Mouse (Mus musculus): ENCODE data around the gene Mcoln1.

The Mcoln1 gene

GRCm38 (mm10) chr8:3499751-3500150 lies 506 bp upstream of the Mcoln1 start:
- no peak for DNase-seq

- no peak for DNase-seq
These were observed 2.0 kb downstream of the Mcoln1 start for GRCm38 (mm10) chr8:3502217-3502616.

GRCm38 (mm10) chr8:3507979-3508754 lies 7.9 kb downstream of the Mcoln1 start:
- no peak for DNase-seq

- DNase-seq, result peak; percentile 24
These were observed 14.5 kb downstream of the Mcoln1 start for GRCm38 (mm10) chr8:3514681-3515247.

GRCm38 (mm10) chr8:3515260-3515671 lies 15.0 kb downstream of the Mcoln1 start, which contains the start of gene Pnpla6:
Gene Pnpla6 (plus strand): TSS chr8:3515384.
- DNase-seq, result peak; percentile 94

- DNase-seq, result peak; percentile 76
These were observed 15.6 kb downstream of the Mcoln1 start for GRCm38 (mm10) chr8:3515771-3516417.

- peak; percentile 96 for DNase-seq
These were observed 16.3 kb downstream of the Mcoln1 start for GRCm38 (mm10) chr8:3516450-3517116.

- DNase-seq, result peak; percentile 58
These were observed 16.8 kb downstream of the Mcoln1 start for GRCm38 (mm10) chr8:3517117-3517495.

GRCm38 (mm10) chr8:3522007-3522697 lies 21.9 kb downstream of the Mcoln1 start:
- DNase-seq, result no peak

GRCm38 (mm10) chr8:3530816-3531215 lies 30.6 kb downstream of the Mcoln1 start:
- no peak for DNase-seq

- DNase-seq, result no peak
These were observed 31.7 kb downstream of the Mcoln1 start for GRCm38 (mm10) chr8:3531936-3532335.

GRCm38 (mm10) chr8:3536053-3536841 lies 36.0 kb downstream of the Mcoln1 start:
- peak; percentile 13 for DNase-seq

- no peak for DNase-seq
These were observed 36.7 kb downstream of the Mcoln1 start for GRCm38 (mm10) chr8:3536940-3537339.

- no peak for DNase-seq
These were observed 37.4 kb downstream of the Mcoln1 start for GRCm38 (mm10) chr8:3537666-3538065.

- no peak for DNase-seq
These were observed 38.9 kb downstream of the Mcoln1 start for GRCm38 (mm10) chr8:3539146-3539545.

GRCm38 (mm10) chr8:3540076-3540475 lies 39.8 kb downstream of the Mcoln1 start:
- DNase-seq, result no peak

GRCm38 (mm10) chr8:3546511-3546910 lies 46.3 kb downstream of the Mcoln1 start:
- DNase-seq, result no peak

- no peak for DNase-seq
These were observed 52.0 kb downstream of the Mcoln1 start for GRCm38 (mm10) chr8:3552240-3552639.

- DNase-seq, result no peak
These were observed 55.9 kb downstream of the Mcoln1 start for GRCm38 (mm10) chr8:3556114-3556513.

All from kidney, postnatal 10 days (tissue).